In the genomic region with DNA sequence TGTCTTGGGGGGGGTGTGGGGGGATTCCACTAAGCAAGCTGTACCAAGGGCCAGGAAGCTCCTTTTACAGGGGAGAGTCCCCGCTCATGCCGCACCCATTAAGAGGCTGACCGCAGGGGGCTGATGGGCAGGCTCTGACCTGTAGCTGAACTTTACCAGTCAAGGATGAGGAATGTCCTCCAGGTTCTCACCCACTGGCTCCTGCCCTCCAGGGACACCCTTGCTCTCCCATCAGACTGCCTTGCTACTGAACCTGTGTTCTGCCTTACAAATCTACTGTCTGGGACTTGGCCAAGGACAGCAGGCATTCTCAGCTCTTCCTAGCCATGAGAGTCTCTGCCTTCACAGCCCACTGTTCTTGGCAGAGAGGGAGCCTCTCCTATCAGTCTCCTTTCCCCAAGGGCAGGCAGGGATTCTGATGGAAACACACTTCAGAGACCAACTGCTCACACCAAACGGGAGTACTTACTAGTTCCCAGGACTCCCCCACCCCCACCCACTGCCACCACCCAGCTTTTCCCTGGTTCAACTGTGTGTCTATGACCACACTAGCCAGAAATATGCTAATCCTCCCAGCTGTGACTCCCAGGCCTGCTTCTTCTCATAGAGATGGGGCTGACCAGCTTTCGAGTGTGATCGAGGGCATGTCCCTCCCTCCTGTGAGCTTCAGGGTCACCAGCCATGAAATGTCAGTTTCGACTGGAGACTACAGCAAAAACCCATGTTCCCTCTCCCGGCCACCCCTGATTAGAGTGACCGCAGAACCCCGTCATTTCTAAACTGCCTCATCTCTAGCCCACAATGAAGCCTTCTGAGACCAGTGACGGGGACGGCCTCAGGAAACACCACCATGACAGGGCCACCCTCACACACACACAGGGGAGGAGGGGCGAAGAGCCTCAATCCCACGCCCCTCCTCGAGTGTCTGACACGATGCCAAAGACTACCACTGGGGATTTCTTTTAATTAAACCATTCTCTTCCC, we compare ENCODE assay signal across 12 mouse cellular contexts. TPM values are rescaled to one million over a fixed set of nuclear protein-coding genes. Genes with fewer than 3 reads are reported as not detected.
DNase-seq lines count a peak whose midpoint lies in the region; ATAC-seq and TF ChIP-seq lines count a peak whose summit lies in the region.
"Had no signal": no experiment of that assay in that cellular context is flagged by ENCODE, and none has a peak within 500 bp of the region (broad histone marks: within the 10 kb centered on the region; RNA-seq: fewer than 3 reads in every experiment).

No protein-coding gene starts in this region.

- H3K27ac ChIP-seq in heart, adult 2 months, result peak overlapping the region; percentile 12; the same call in 1 of the 2 replicates
- H3K27ac ChIP-seq in thymus, adult 2 months (ENCODE audit: control insufficient read depth, insufficient read depth, low read length), result peak overlapping the region; percentile 99
- H3K27ac ChIP-seq in liver, postnatal 0 days (ENCODE audit: low read depth), result no peak overlapping the region
- H3K27ac ChIP-seq: liver, embryonic 14.5 days had no signal

- H3K79me2 ChIP-seq in heart, adult 2 months (replicated peaks; ENCODE audit: control insufficient read depth, insufficient read depth, low read length), result no peaks in the 10 kb centered on the region

- no peak overlapping the region for H3K4me2 ChIP-seq in liver, postnatal 0 days (ENCODE audit: low read depth, low read length)

- TF ChIP-seq POLR2A in heart, adult 2 months (IDR thresholded peaks at IDR 0.05; ENCODE audit: insufficient read depth, low read depth, low read length), result no peak
- TF ChIP-seq POLR2A in thymus, adult 2 months (IDR thresholded peaks at IDR 0.05; ENCODE audit: control insufficient read depth, extremely low read depth, insufficient read depth, low read length, poor library complexity), result peak; percentile 34; the same call in 1 of the 2 replicates

- intact Hi-C loops in heart, adult 2 months (cut with DNase I), result loop anchor here (10.0 kb wide), 1 partner anchor 160 kb away; no protein-coding TSS in a partner anchor

- no peaks in the 10 kb centered on the region for H3K9me3 ChIP-seq in liver, postnatal 0 days (ENCODE audit: low read length)

- no peaks in the 10 kb centered on the region for H3K36me3 ChIP-seq in heart, adult 2 months (ENCODE audit: control insufficient read depth, insufficient read depth, low read length)
- H3K36me3 ChIP-seq in thymus, adult 2 months (ENCODE audit: control insufficient read depth, insufficient read depth, low read length), result peaks cover 52% of the 10 kb centered on the region
- H3K36me3 ChIP-seq in liver, postnatal 0 days (replicated peaks; ENCODE audit: insufficient read depth, low read length), result no peaks in the 10 kb centered on the region

- H3K27me3 ChIP-seq in heart, adult 2 months (ENCODE audit: control insufficient read depth, insufficient read depth, low read length), result no peaks in the 10 kb centered on the region
- H3K27me3 ChIP-seq in thymus, adult 2 months (ENCODE audit: control insufficient read depth, insufficient read depth, low read length), result no peaks in the 10 kb centered on the region
- H3K27me3 ChIP-seq in liver, postnatal 0 days (ENCODE audit: insufficient read depth, low read length), result no peaks in the 10 kb centered on the region

- ATAC-seq in inflammation-experienced regulatory T-cells, adult 6 months, result peak; percentile 12
- no peak for ATAC-seq in liver, postnatal 0 days

- no peak overlapping the region for H3K4me3 ChIP-seq in heart, adult 2 months
- no peak overlapping the region for H3K4me3 ChIP-seq in thymus, adult 2 months (ENCODE audit: control insufficient read depth, insufficient read depth, low read length)
- no peak overlapping the region for H3K4me3 ChIP-seq in liver, postnatal 0 days (ENCODE audit: low read depth, low read length)

- peaks cover 5% of the 10 kb centered on the region for H3K4me1 ChIP-seq in heart, adult 2 months (ENCODE audit: control insufficient read depth, insufficient read depth, low read length)
- H3K4me1 ChIP-seq in thymus, adult 2 months (replicated peaks; ENCODE audit: control insufficient read depth, insufficient read depth, low read length), result peaks cover 78% of the 10 kb centered on the region
- H3K4me1 ChIP-seq in liver, postnatal 0 days (ENCODE audit: insufficient read depth), result peaks cover 39% of the 10 kb centered on the region

- no peak for TF ChIP-seq EP300 in heart, adult 2 months (IDR thresholded peaks at IDR 0.05; ENCODE audit: insufficient read depth, low read depth, low read length)
- TF ChIP-seq EP300 in liver, postnatal 0 days (IDR thresholded peaks at IDR 0.05; ENCODE audit: low read depth), result no peak

- TF ChIP-seq CTCF in heart, adult 2 months (IDR thresholded peaks at IDR 0.05), result no peak
- TF ChIP-seq CTCF in thymus, adult 2 months (IDR thresholded peaks at IDR 0.05; ENCODE audit: borderline replicate concordance, control insufficient read depth, extremely low read depth, insufficient read depth, low read length, poor library complexity), result no peak; the same call in 1 of the 2 replicates
- TF ChIP-seq CTCF in liver, postnatal 0 days (IDR thresholded peaks at IDR 0.05; ENCODE audit: low read depth), result no peak

- H3K9ac ChIP-seq in heart, adult 2 months (ENCODE audit: low read depth, low read length), result no peak overlapping the region
- H3K9ac ChIP-seq in liver, postnatal 0 days (replicated peaks), result no peak overlapping the region
- H3K9ac ChIP-seq: liver, embryonic 14.5 days had no signal

- DNase-seq in heart, adult 2 months, result peak in 1 of 2 experiments; percentile 18
- DNase-seq in heart, adult 8-10 months (ENCODE audit: low spot score), result no peak
- DNase-seq in thymus, adult 2 months, result peak; percentile 64
- no peak for DNase-seq in thymus, postnatal 10 days (ENCODE audit: low spot score in 2 of 2)
- DNase-seq in liver, postnatal 0 days, result no peak
- no peak for DNase-seq in cerebellum, postnatal 25 days
- no peak for DNase-seq in embryo, embryonic 11 days
- DNase-seq: cerebellum, adult 2 months had no signal

- 66% methylated on average over 16 of the region's 16 CpGs for WGBS in heart, adult 2 months
- 58% methylated on average over 16 of the region's 16 CpGs for WGBS in thymus, adult 2 months
- WGBS in liver, postnatal 0 days (ENCODE audit: insufficient replicate concordance), result 57% methylated on average over 16 of the region's 16 CpGs

RNA-seq across cellular contexts. Expression of gene Dad1, which starts 29.1 kb away (rescaled TPM):
- total RNA-seq in heart, adult 2 months (2021), result 100 to 1,000 TPM in 1 of 2 experiments, 10 to 100 TPM in 1; 99.0 to 115 TPM
- polyA plus RNA-seq in heart, adult 2 months (2012; rRNA removed), result 393 and 411 TPM in 2 replicates
- 100 to 1,000 TPM; 108 to 121 (median 113) TPM for total RNA-seq in heart, adult 8-10 months (2022)
- polyA plus RNA-seq in thymus, adult 2 months (2012; rRNA removed), result 513 and 641 TPM in 2 replicates
- polyA plus RNA-seq in inflammation-experienced regulatory T-cells, adult 6 months (2017; shearing (Covaris generic)), result 100 to 1,000 TPM; 393 to 515 (median 490) TPM
- 226 and 229 TPM in 2 replicates for polyA plus RNA-seq in liver, postnatal 0 days (2015; fragmentation: Nextera tagmentation; extraction: Ambion mirVana)

RNA-seq across cellular contexts. Expression of gene Abhd4, which starts 29.2 kb away (rescaled TPM):
- total RNA-seq in heart, adult 2 months (2021), result 10 to 100 TPM; 39.2 to 41.8 TPM
- polyA plus RNA-seq in heart, adult 2 months (2012; rRNA removed), result 50.2 and 56.8 TPM in 2 replicates
- total RNA-seq in heart, adult 8-10 months (2022), result 10 to 100 TPM; 40.8 to 49.9 (median 44.7) TPM
- polyA plus RNA-seq in thymus, adult 2 months (2012; rRNA removed), result 21.5 and 23.6 TPM in 2 replicates
- 10 to 100 TPM; 20.3 to 33.0 (median 29.4) TPM for polyA plus RNA-seq in inflammation-experienced regulatory T-cells, adult 6 months (2017; shearing (Covaris generic))
- polyA plus RNA-seq in liver, postnatal 0 days (2015; fragmentation: Nextera tagmentation; extraction: Ambion mirVana), result 15.9 and 17.1 TPM in 2 replicates

RNA-seq across cellular contexts. Expression of gene Olfr49, which starts 60.0 kb away (rescaled TPM):
- total RNA-seq in heart, adult 2 months (2021), result not detected
- not detected in 2 replicates for polyA plus RNA-seq in heart, adult 2 months (2012; rRNA removed)
- total RNA-seq in heart, adult 8-10 months (2022), result not detected
- not detected in 2 replicates for polyA plus RNA-seq in thymus, adult 2 months (2012; rRNA removed)
- polyA plus RNA-seq in inflammation-experienced regulatory T-cells, adult 6 months (2017; shearing (Covaris generic)), result under 1 TPM in 1 of 3 experiments, not detected in 2; 0.09 TPM
- polyA plus RNA-seq in liver, postnatal 0 days (2015; fragmentation: Nextera tagmentation; extraction: Ambion mirVana), result not detected in 2 replicates
- total RNA-seq: ES-E14; heart, postnatal 14 days had no signal
- polyA plus RNA-seq: cerebellum, adult 2 months; liver, embryonic 14.5 days had no signal
